Mouse (Mus musculus): ENCODE results near the gene Card10. TPM values are rescaled to one million over a fixed set of nuclear protein-coding genes. Genes with fewer than 3 reads are reported as not detected.

Card10 gene
- polyA plus RNA-seq, 2 experiments from 2014 or later = not detected

DNA sequence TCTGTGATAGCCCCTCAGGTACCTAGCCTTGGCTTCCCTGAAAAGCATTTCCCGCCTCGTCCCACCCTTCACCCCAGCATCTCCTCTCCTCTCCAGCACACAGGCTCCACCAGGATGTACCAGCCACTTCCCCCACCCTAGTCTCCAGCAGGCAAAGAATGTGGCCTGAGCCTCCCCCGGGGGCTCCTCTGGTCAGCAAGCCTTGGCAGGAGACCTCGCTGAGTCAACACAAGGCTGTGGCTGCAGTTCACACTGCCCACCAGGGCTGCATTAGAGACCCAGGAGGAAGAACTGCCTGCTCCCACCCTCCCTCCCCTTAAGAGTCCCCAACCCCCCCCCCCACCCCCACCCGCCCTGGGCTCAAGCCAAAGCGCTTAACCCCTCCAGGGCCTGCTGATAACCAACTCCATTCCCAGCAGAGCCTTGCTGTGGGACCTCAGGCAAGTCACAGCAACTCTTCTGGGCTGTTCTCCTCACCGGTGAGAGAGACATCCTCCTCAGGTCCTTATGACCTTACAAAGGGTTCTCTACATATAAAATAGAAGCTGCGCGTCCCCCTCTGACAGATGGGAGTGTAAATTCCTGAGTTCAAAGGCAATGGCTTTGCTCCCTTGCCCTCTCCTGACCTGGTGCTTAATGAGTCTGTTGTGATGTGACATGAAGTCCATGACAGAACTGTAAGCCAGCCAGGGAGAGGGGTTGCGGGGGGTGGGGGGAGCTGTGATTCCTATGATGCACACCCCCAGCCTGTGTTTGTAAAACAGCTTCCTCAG is 31.6 kb upstream of the Card10 start:
- no peak for ATAC-seq

DNA sequence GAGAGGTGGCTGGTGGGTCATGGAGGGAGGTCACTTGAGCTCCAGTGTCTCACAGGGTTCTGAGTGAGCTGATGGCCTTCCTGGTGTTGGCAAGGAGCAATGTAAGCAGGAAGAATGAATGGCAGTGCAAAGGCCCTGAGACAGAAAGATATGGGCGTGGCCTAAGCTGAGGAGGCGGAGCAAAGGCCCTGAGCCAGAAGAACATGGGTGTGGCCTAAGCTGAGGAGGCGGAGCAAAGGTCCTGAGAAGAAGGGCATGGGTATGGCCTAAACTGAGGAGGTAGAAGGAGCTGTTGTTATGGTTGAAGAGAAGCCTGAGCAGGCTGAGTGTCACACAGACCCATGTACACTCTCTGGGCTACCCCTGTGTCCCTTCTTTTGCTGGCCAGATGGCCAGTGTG is 30.7 kb upstream of the Card10 start:
- no peak for ATAC-seq

DNA sequence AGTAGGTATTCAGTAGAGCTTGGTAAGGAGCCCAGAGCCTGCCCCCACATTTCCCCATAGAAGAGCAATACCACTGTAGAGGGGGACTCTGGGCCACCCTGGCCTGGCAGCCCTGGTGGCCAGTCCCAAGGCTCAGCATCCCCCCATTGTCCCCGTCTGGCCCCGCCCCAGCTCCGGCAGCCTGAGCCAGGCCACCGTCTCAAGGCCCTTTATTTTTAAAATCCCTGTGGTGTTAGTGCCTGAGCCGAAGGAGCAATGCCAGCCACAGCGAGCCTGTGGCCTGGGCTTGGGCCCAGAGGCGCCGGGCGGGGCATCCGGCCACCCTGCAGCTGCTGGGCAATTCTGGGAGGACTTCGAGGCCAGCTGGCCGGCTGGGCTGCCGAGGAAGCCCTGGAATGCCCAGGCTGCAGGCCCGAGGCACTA is 29.9 kb upstream of the Card10 start:
- no peak for ATAC-seq

DNA sequence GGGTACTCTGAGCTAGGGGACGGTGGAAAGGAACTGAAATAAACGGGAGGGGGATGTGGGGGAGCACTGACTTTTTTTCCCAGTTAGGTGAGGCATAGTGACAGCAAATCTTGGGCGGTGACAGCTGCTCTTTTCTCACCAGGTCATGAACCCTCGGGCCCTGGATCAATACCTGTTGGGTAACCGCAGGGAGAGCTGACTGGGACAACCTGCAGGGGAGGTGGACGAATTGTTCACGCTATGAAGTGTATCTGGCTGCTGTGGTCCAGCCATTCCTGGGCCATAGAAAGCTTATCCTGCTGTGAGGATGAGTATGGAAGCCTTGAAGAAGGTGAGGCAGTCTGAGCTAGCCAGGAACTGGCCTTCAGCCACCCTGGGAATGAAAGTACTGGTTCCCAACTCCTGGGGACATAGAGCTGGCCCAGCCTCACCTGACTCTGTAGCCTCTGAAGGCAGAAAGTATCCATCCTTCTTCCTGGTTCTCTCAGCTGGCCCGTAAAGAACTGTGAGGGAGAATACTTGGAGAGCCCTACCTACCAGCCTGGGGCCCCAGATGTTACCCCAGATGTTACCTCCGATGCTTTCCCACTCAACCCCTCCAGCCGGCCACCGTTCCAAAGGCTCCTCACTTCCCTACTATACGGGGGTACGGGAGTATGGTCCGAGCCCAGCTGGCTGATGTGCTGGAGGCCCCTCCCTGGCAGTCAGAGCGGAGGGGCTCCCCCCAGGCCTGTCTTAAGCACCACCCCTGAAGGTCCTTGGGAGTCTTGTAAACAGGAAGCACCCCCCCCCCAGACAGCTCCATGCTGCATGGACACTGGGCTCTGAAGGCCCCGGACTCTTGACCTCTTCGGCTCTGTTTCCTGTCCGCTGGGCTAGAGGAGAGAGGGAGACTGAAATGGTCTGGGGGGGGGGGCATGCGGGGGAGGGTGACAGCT is 29.1 kb upstream of the Card10 start:
- no peak for ATAC-seq

DNA sequence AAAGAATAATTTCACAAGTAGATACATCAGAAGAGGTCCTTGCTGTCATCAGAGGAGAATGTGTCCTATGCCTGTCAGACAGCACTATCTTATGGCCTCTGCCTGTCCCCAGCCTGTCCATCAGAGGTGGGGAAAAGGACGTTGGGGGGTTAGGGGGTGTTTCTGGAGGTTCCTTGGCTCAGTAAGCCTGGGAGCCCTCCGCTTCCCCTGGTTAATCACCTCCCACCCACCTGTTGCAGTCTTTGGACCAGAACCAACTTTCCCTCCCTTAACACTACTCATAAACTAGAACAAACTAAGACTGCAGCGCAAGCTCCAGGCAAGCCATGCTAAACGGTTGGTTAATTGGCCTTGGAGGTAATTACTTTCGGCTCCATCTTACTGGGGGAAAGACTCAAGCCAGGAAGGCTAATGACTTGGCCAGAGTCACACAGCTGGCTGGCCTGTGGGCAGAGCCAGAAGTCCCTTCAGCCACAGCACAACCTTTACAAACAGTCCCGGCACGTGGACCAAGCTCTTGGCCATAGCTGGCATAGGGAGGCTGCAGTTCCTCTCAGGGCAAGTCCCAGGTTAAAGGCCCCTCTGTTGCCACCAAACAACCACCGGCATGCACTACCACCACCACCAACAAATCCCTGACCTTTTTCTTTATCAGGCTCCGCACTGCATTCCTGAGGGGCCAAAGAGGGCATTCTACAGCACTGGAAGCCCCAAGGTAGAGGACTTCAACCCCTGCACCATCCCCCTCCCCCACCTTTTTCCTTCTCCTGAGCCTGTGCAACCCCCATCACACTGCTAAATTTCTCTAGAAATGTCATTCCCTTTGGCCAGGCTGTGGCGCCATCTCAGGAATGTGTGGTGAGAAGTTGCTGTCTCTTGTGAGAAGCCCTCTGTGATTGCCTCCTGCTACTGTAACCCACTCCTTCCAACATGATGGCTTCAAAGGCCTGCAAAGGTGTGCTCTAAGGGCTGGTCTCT is 28.2 kb upstream of the Card10 start:
- no peak for ATAC-seq

DNA sequence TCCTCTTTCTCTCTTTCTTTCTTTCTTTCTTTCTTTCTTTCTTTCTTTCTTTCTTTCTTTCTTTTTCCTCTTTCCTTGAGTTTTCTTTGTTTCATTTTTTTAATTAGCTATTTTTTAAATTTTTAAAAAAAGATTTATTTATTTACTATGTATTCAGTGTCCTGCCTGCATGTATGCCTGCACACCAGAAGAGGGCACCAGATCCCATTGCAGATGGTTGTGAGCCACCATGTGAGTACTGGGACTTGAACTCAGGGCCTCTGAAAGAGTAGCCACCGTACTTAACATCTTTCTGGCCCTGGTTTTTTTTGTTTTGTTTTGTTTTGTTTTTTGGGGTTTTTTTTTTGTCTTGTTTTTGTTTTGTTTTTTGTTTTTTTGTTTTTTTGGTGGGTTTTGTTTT is 26.8 kb upstream of the Card10 start:
- ATAC-seq = no peak

DNA sequence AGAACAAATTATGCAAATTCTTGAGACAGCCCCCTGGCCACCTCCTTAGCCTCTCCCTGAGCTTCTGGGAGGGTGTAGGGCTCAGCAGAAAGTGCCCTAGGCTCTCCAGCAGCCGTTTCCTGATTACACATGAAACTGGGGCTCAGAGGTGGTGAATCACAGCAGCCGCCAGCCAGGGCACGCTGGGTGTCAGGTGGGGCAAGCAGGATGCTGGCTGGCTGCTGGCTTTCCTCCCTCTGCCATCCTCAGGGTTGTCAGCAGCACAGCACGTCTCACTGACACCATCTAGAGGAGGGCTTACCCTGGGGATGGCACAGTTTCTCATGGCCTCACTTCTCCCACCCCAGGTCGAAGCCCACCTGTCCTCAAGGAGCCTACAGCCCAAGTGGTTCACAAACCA is 25.5 kb upstream of the Card10 start:
- peak; percentile 70 for ATAC-seq

DNA sequence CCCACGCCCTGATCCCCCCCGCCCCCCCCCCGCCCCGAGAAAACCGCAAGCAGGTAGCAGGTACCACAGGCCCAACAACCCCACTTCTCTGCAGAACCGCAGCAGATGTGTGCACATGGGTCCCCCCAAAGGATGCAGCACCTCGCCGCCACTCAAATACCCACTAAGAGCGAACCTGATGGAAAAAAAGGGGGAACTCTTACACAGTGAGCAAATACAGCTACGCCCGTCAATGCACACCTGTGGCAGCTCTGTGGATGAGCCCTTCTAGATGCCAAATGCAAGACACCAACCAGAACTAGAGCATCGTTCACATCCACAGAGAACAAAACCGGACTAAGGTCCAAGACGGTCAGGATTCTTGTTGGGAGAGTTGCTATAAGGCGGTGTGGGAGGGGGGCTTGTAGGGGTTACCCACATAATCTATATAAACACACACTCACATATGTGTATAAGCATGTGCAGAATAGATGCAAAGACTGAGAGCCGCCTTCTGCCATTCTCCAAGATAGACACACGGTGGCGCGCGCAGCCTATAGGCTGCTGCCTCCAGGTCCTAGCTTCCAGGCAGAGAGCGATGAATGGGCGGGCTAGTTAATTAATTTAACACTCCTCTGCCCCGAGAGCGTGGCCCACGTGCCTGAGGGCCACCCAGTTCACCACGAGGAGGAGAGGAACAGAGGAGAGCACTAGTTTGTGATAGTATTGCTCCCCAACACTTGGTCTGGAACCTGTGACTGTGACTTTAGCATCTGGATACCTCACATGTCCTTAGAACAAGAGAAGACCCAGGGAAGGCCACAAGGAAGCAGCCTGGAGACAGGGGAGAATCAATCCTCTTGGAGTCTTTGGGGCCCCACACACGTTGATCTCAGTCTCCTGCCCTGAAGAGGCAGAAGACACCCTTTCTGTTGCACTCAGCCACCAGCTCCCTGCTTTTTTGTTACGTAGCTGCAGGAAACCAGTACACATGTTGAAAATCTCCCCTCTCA is 23.7 kb upstream of the Card10 start:
- ATAC-seq = peak; percentile 67

DNA sequence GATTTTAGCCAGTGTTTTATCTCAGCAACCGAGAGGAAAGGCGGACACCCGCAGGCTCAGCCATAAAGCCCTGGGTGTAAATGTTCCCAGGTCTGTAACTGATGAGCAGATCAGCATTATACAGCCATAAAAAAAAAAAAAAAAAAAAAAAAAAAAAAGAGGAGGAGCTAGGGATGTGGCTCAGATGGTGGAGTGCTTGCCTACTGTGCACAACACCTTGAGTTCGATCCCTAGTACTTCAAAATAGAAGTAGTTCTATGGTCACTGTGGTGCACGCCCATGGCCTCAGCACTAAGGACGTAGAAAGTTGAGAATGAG is 13.2 kb upstream of the Card10 start:
- ATAC-seq = no peak

DNA sequence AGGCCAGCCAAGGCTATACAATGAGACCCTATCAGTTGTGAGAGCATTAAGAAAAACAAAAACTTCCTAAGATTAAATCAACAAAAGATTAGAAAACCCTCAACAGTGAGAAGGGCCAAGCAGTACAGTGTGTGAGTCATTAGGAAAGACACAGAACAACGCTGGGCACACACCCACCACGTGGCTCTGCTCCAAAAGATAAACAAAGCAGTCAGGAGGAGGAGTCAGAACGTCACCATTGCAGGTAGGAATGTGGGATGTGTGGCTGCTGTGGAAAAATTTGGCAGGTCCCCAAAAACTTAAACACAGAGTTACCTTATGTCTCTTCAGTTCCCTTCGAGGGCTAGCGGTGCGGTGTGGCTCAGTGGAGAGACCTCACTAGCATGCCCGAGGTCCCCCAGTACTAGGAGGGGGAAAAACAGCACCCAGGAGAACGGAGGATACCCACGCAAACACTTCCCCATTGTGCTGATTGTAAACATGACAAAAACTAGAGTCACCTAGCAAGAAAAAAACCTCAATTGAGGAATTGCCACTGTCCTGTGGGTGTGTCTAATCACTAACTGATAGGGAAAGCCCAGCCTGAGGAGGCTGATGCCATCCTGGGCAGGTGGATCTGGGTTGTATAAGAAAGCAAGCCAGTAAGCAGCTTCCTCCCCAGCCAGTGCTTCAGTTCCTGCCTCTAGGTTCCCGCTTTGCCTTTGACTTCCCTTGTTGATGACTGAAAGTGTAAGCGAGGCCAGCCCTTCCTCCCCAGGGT is 12.7 kb upstream of the Card10 start:
- ATAC-seq = no peak

DNA sequence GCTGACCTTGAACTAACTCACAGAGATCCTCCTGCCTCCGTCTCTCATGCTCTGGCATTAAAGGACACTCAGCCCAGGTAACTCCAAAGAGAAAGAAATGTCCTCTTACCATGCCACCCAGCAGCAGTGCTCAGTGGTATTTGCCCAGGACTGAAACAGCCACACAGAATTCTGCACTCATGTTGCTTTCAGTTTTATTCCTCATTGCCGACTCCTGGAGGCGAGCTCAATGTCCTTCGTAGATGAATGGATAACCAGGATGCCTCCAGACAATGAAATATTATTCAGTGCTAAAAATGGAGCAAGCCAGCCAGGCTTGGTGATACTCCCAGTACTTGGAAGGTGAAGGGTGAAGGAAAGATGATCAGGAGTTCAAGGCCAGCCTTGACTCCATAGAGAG is 10.8 kb upstream of the Card10 start:
- ATAC-seq = no peak

DNA sequence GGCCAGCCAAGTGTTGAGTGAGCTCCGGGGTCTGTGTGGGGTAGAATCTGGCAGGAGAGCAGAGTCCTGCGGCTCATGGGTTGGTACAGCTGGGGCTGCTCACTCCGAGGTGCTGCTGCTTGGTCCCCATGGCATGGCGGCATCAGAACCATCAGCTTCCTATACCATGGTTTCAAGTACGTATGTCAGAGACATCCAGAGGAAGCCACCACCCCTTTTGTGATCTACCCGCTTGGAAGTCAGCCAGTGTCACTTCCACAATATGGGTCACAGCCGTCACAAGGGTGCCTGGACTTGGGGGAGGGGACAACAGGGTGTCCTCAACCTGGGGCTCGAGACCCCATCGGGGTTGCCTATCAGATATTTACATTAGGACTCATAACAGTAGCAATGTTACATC is 7.3 kb upstream of the Card10 start:
- ATAC-seq = no peak

DNA sequence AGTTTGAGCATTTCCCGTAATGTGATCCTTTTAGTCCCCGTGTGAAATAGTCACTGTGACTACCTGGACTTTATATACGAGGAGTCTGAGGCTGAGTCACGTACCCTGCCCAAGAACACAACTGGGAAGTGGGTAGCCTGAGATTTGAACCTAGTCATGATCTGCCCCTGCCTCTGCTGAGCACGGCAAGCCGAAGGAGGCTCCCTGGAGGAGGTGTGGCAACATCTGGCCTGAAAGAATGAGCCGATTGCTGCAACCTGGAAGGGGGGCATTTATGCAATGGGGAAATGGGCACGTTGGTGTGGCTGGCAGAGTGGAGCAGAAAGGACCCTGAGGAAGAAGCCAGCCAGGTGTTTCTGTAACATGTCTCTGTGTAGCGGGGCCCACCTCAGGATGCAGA is 6.9 kb upstream of the Card10 start:
- no peak for ATAC-seq

DNA sequence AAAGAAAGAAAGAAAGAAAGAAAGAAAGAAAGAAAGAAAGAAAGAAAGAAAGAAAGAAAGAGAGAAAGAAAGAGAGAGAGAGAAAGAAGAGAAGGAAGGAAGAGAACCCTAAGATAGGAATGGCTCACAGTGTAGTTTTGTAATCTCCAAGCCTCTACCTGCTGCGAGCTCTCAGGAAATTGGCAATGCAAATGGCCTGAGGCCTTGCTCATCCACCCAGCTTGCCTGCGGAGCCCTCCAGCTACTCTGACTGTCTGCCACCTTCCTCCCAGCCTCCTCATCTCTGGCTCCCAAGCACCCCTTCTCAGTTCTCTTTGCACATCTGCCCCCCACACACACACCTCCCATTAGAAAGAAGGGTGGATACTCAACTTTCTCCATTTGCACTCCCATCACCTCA is 6.1 kb upstream of the Card10 start:
- no peak for ATAC-seq

DNA sequence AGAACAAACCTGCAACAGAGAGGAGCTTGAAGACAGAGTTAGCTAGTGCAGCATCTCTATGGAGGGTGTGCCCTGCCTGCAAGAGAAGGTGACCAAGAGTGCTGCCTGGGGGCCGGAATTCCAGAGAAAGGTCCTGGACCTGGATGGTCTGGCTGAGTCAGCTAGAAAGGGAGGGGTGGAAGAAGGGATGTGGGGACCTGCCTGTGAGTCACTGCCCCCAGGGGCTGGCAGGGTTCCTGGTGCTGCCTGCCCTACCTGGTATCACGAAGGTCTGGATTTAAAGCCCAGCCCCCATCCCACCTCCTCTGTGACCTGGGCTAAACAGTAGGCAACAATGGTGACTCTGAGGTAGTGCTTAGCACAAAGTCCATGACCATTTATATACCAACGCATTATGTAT is 4.3 kb upstream of the Card10 start:
- no peak for ATAC-seq

DNA sequence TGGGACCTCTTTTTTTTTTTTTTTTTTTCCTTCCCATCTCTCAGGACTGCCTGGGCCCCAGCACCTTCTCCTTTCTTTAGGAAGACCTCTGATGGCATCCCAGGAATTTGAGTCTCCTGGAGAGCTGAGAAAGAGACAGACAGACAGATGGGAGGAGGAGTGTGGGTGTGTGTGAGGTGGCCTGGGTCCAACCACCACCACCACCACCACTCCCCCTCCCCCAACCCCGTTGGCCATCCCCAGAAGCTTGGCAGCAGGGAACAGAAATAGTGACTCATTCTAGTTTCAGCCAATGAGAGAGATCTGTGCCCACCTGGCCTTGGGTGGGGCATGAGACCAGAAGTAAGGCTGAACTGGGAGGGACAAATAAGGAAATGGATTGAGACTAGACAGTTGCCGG is 3.8 kb upstream of the Card10 start:
- ATAC-seq = no peak

DNA sequence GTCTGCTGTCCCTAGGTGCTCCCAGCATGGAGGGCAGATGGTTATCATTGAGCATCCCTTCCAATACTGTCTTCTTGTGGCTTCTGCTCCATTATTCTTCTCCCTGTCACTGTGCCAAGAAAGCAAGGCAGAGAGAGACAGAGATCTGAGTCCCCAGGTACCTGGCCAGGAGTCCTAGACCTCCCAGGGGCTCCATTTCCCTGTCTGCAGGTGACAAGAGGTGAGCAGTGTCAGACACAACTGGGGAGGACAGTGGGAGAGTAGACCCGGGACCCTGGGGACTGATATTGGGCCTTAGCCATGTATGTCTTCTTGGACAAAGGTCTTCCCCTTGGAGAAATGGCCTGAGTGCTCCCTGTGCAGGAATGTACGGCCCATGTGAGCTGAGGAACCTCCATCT is 2.5 kb upstream of the Card10 start:
- ATAC-seq = no peak

DNA sequence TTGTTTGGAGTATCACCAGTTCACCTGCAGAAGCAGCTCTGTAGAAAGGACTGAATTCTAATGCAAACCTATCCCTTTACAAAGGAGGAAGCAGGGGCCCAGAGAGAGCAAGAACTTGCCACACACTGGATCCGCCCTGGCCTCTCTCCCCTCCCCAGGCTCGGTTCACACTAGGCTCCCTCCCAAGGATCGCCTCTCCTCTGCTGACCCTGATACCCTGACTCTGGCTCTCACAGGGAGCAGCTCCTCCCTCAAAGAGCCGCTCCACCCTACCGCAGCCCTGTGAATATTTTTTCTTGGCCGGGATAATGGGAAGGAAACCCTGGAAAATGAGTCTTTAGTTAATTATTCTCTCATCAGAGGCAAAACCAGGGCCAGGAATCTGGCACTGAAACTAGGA is 1.5 kb upstream of the Card10 start:
- ATAC-seq = no peak

DNA sequence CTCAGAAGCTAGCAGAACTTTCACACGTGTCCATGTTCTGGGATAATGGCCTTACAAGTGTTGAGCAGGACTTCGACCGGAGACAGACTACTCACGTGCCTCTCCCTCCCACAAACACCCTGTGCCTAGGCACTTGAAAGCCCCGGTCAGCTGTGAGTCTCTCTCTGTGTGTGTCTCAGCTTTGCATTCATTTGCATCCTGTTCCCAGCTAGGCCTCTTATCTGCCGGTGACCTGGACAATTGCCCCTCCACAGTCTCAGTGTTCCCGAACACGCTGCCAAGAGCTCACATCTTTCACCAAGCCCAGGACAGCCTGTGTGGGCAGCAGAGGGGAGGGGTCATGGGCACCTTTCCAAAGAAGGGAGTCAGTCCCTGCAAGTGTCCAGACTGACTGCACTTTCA is 658 bp upstream of the Card10 start:
- no peak for ATAC-seq

DNA sequence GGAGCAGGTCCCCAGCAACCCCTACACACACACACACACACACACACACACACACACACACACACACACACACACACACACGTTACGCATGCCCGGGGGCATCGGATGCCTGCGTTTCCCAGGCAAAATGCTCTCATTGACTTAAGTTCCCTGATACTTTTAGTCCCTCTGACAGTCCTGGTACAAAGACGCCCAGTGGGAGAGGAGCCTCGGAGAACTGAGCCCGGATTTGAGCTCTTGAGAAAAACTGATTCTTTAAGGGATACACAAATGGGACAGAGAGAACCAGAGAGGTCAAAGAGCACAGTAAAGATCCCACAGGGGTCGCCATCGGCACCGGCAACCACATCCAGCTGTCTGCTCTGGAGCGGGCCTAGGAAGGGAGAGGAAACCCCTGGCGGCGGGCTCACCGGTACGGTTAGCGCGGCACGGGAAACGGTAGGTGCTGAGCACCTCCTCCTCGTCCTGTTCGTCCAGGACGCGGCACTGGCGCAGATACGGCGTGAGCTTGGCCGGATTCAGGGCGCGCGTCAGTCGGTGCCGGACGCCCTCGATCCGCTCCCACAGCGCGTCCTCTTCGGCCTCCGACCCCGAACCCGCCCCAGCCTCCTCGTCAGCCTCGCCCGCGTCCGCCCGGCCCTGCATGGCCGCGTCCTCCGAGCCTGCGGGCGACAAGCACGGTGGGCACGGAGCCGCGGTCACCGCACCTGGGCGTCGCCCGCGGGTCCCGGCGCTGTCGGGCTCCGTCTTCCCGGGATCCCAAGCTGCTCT is 686 bp downstream of the Card10 start:
- peak; percentile 71 for ATAC-seq

All from CD4-positive, CD25-positive, alpha-beta regulatory T cell, adult 4 months (primary cell).